Mouse (Mus musculus) E14TG2a.4 (cell line): ENCODE measurements around the gene Tfip11.

Source experiments
- H3K27me3 ChIP-seq: 2 replicates; pipeline ENCODE4 v1.6.1; 2014; ENCODE audit warnings: low read length, control low read depth; ENCODE audit not compliant: insufficient read depth
- H3K36me3 ChIP-seq: 2 replicates; pipeline ENCODE4 v1.6.1; 2014; ENCODE audit warnings: low read length, control low read depth; ENCODE audit not compliant: insufficient read depth
- H3K4me1 ChIP-seq: replicated peaks from 2 replicates; pipeline ENCODE4 v1.6.1; 2014; ENCODE audit warnings: low read depth, low read length, control low read depth
- H3K4me3 ChIP-seq: replicated peaks from 2 replicates; pipeline ENCODE4 v1.5.1; 2014; ENCODE audit warnings: mild to moderate bottlenecking, low read length
- H3K9me3 ChIP-seq: 2 replicates; pipeline ENCODE4 v1.6.1; 2014; ENCODE audit warnings: low read length, control low read depth
- CTCF ChIP-seq: conservative IDR thresholded peaks from 2 replicates; pipeline ENCODE4 v1.5.1; 2014; ENCODE audit warnings: low read length
- NANOG ChIP-seq: IDR thresholded peaks from 2 replicates; pipeline ENCODE4 v1.6.1; 2014; ENCODE audit warnings: borderline replicate concordance, low read length, mixed read lengths
- POU5F1 ChIP-seq: IDR thresholded peaks from 2 replicates; pipeline ENCODE4 v1.6.1; 2014; ENCODE audit warnings: low read length, borderline replicate concordance

Tfip11 gene

GRCm38 (mm10) chr5:112287652-112288051 is 38.5 kb upstream of the Tfip11 start:
- H3K36me3 ChIP-seq: peaks cover 9% of the 10 kb centered on the region; the same call in 1 of the 2 replicates
- H3K9me3 ChIP-seq: no peaks in the 10 kb centered on the region
- H3K4me3 ChIP-seq: peak overlapping the region; percentile 21; the same call in 1 of the 2 replicates
- TF ChIP-seq POU5F1 (no peak), NANOG (no peak), CTCF (no peak)
- no peaks in the 10 kb centered on the region for H3K27me3 ChIP-seq
- H3K4me1 ChIP-seq: peaks cover 95% of the 10 kb centered on the region

DNA sequence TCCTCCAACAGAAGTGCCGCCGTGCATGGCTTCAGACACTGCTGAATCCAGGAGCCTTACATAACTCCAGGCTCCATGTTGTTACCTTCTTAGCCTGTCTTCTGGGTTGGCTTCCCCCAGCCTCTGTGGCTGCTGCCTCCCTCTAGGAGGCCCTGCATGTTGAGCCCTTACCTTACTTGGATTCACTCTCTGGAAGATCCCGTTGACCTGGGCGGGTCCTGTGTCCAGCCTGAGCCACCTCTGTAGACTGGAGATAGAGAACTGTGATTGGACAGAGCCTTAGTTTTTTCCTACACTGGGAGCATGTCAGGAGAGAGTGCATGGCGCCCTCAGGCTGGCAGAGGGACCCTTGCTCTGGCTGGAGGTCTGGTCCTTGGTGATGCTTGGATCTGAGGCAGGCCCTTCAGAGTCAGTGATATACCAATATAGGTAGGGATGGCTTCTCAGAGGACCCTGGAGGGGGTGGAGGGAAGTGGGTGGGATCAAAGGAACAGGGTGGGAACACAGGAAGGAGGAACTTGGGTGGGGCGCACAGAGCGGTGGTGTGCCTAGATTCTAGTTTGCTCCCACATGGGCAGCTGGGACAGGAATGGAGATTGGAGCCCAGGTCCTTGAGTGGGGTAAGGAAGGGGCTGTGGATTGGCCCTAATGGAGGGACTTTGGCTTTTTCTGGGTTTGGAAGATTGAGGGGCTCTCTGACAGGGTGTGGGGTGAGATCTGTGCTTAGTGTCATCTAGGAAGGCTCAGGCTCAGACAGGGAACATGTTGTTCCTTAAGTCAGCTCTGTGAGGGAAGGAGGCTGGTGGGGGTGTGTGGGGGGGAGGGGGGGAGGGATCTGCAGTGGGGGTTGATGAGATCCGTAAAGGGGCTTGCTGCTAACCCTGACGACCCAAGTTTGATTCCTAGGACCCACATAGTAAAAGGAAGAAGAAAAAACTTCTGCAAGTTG is 37.7 kb upstream of the Tfip11 start:
- Histone ChIP-seq H3K36me3 (peaks cover 9% of the 10 kb centered on the region; the same call in 1 of the 2 replicates), H3K27me3 (no peaks in the 10 kb centered on the region), H3K4me1 (peaks cover 95% of the 10 kb centered on the region), H3K4me3 (peak overlapping the region; percentile 21), H3K9me3 (no peaks in the 10 kb centered on the region)
- no peak for TF ChIP-seq POU5F1
- no peak for TF ChIP-seq CTCF
- no peak for TF ChIP-seq NANOG

DNA sequence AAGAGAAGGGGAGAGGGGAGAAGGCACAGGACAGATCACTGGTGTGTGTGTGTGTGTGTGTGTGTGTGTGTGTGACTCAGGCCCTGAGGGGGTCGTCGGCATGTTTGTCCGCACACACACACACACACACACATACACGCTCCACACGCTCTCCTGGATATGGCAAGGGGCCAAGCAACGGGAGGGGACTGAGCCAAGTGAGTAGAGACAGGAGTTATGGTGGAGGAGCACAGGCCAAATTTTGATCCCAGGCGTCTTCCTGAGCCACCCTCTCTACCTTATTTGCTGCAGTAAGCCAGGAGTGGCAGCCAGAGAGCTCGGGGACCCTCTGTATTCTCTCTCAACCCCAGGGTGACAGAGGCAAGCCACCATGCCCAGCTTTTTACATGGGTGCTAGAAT is 36.9 kb upstream of the Tfip11 start:
- Histone ChIP-seq H3K27me3 (no peaks in the 10 kb centered on the region), H3K4me3 (no peak overlapping the region), H3K4me1 (peaks cover 95% of the 10 kb centered on the region), H3K9me3 (no peaks in the 10 kb centered on the region), H3K36me3 (peaks cover 9% of the 10 kb centered on the region; the same call in 1 of the 2 replicates)
- TF ChIP-seq CTCF: no peak

- H3K9me3 ChIP-seq: no peaks in the 10 kb centered on the region
- peaks cover 9% of the 10 kb centered on the region; the same call in 1 of the 2 replicates for H3K36me3 ChIP-seq
- no peaks in the 10 kb centered on the region for H3K27me3 ChIP-seq
- H3K4me3 ChIP-seq: no peak overlapping the region
- TF ChIP-seq NANOG: no peak
- TF ChIP-seq POU5F1: no peak
- no peak for TF ChIP-seq CTCF
- peaks cover 95% of the 10 kb centered on the region for H3K4me1 ChIP-seq
These were observed 36.2 kb upstream of the Tfip11 start for GRCm38 (mm10) chr5:112289819-112290535.

- peaks cover 7% of the 10 kb centered on the region; the same call in 1 of the 2 replicates for H3K36me3 ChIP-seq
- peaks cover 95% of the 10 kb centered on the region for H3K4me1 ChIP-seq
- TF ChIP-seq NANOG (no peak), POU5F1 (no peak), CTCF (no peak)
- no peak overlapping the region for H3K4me3 ChIP-seq
- H3K9me3 ChIP-seq: no peaks in the 10 kb centered on the region
- H3K27me3 ChIP-seq: no peaks in the 10 kb centered on the region
These were observed 35.6 kb upstream of the Tfip11 start for GRCm38 (mm10) chr5:112290536-112290880.

DNA sequence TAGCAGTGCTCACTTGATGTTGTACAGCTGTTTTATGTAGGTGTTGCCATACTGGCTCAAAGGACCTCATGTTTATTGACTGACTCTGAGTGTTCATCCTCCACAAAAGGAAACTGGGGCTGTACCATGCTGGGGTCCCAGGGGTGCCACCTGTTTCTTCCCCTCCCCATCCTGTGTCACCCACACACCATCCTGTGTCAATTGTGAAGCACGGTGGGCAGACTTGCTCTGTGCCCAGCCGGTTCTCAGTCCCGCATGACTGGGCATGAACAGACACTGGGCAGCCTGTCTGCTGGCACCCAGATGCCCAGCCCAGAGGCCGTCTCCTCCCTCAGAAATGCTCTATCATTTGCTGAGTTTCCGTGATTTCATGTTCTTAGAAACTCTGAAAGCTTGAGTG is 34.3 kb upstream of the Tfip11 start:
- Histone ChIP-seq H3K4me3 (no peak overlapping the region), H3K9me3 (no peaks in the 10 kb centered on the region), H3K36me3 (0 out of 2 replicates have a peak, but pooled peaks cover 5% of the 10 kb centered on the region), H3K4me1 (peaks cover 95% of the 10 kb centered on the region), H3K27me3 (no peaks in the 10 kb centered on the region)
- no peak for TF ChIP-seq CTCF
- no peak for TF ChIP-seq POU5F1
- no peak for TF ChIP-seq NANOG

DNA sequence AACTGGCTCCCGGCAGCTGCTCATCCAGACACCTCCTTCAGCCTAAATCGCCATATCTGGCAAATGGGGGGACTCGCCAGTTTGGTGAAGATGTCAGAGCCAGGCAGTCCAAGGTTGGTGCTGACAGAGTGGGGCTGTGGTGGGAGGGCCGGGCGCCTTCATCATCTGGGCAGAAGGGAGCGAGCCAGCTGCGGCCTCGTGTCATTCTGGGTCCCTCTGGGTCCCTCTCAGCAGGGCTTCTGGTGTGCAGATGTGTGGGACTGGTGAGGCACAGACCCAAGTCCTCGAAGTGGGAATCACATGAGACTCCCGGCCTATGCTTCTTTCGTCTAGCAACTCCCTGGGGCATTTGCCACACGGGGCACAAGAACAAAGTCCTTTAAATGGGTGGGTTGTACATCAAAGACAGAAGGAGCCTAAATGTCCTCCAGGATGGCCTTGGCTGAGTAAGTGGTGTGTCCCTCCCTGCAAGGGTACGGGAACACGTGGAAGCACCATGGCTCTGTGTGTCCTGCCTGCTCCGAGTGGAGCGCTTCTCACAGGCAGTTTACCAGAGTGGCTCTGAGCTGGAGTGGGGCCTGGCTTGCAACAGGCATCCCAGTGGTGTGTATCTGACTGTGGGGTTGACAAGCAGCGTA is 33.7 kb upstream of the Tfip11 start:
- Histone ChIP-seq H3K36me3 (peaks cover 10% of the 10 kb centered on the region; the same call in 1 of the 2 replicates), H3K9me3 (no peaks in the 10 kb centered on the region), H3K4me3 (no peak overlapping the region), H3K27me3 (no peaks in the 10 kb centered on the region), H3K4me1 (peaks cover 95% of the 10 kb centered on the region)
- TF ChIP-seq POU5F1: no peak
- no peak for TF ChIP-seq CTCF
- no peak for TF ChIP-seq NANOG

DNA sequence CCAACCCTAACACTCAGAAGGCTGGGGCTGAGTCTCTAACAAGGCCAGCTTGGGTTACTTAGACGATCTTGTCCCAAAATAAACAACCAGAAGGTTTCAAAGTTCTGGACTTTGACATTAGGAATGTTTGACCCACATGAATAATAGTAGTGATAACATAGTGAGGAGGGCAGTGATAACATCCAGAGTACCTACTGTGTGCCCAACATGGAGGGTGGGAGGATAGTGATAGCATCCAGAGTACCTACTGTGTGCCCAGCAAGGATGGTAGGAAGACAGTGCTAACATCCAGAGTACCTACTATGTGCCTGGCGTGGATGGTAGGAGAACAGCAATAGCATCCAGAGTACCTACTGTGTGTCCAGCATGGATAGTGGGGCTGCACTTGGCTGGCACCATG is 32.4 kb upstream of the Tfip11 start:
- H3K4me3 ChIP-seq: no peak overlapping the region
- peaks cover 12% of the 10 kb centered on the region for H3K36me3 ChIP-seq
- peaks cover 96% of the 10 kb centered on the region for H3K4me1 ChIP-seq
- H3K27me3 ChIP-seq: no peaks in the 10 kb centered on the region
- TF ChIP-seq NANOG: no peak
- TF ChIP-seq POU5F1: no peak
- no peak for TF ChIP-seq CTCF
- H3K9me3 ChIP-seq: no peaks in the 10 kb centered on the region
